Mouse (Mus musculus): ENCODE results near the gene Ube2q1. TPM values are rescaled to one million over a fixed set of nuclear protein-coding genes. Genes with fewer than 3 reads are reported as not detected.

Ube2q1 gene
- polyA plus RNA-seq (2012; rRNA removed) = 38.6 and 44.5 TPM in 2 replicates

DNA sequence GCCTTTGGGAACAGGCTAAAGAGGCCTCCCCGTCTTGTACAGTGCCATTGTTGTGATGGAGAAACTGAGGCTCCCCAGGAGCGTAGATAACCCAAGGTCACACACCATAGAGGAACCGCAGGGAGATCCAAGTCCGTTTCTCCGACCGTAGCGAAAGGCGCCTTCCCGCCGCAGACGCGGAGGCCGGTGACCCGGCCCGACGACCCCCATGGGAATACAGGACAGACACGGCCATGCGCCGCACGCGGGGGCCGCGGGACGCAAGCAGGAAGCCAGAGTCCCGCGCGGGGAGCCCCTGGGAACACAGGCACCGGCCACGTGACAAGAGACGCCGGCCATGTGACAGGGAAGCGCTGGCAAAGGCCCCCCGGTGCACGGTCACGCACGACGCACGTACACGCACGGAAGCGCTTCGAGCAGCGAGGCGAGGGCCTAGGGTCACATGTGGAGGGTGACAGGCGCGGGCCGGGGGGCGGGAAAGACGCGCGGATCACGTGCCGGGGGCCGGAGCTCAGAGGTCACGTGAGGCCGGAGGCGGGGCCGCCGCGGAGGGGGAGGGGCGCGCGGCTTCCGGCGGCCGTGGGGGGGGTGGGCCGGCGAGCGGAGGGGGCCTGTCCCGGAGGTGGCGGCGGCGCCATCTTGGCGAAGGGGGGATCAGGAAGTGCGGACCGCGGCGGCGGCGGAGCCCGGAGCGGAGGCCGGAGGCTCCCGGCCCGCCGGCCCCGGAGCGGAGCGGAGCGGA, at the start of gene Ube2q1:
Ube2q1 (plus strand) TSS at position 649 of the 742 bp plus-strand sequence.

DNA sequence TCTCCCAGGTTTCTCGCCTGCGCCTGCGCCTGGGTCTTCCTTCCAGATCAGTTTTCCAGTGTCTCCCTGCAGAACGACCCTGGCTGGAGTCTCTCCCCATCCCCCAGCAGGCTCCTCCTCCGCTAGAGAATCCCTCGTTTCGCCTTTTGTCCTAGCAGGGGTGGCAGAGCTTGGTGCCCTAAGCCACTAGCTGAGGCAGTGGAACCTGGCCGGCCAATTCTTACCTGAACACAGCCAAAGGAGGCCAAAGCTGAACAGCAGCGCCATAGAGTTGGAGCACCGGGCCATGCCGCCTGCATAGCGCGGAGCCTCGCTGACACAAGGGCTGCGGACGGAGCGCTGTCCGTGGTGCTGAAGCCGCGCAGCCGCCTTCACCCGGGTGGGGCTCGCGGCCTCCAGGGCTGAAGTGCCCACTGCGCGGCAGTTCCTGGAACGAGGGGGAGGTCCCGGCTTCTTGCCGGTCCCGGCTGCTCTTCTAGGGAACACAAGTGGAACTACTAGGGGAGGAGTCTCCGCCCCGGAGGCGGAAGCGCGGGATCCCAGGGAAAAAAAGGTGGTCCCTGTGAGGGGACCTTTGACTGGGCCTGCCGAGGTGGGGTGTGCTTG, 9.2 kb upstream of the Ube2q1 start, which contains the start of gene Chrnb2:
Chrnb2 (minus strand) TSS at position 514 of the 606 bp plus-strand sequence.

DNA sequence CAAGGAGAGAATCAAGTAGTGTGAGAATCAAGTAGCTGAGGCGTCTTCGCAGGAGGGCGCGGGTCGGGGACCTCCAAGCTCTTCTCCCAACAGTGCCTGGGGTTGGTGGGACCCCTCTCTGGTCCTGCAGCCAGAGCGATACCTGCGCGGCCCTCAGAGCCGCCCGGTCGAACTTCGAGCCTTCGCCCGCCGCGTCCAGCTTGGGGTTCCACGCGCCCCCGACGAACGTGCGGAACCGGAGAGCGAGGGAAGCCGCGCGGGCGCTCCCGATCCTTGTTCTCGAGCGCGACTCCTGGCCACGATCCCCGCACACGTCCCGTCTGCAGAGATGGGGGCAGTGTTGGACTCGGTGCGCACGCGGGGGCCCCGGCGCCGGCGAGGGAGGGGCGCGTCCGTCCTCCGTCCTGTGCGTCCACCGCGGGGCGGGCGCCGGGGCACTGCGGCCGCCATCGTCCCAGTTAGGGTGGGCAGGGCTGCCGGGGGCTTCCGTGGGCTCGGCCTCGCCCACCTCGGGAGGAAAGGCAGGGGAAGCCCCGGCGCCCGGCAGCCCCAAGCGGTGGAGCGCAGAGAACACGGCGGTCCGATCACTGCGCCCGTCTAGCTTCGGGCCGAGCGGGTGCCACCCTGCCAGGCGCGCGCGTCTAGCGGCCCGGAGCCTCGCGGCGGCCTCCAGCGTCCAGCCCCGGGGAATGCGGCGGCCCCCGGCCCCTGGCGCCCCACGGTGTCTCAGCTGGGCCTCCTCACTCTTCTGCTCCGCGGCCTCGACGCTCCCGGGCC, 57.6 kb downstream of the Ube2q1 start, which contains the start of gene She:
She (plus strand) TSS at position 556 of the 777 bp plus-strand sequence.

Other genes with a start within 250 kb of the Ube2q1 start
- 83.5 and 83.8 TPM in 2 replicates for gene Adar, start 58.6 kb upstream of the Ube2q1 start, polyA plus RNA-seq (2012; rRNA removed)
- gene Chrnb2, start 9.0 kb upstream of the Ube2q1 start, polyA plus RNA-seq (2012; rRNA removed) = 39.0 and 40.2 TPM in 2 replicates
- gene She, start 57.8 kb downstream of the Ube2q1 start, polyA plus RNA-seq (2012; rRNA removed) = 0.96 and 1.1 TPM in 2 replicates
- gene Il6ra, start 139.6 kb downstream of the Ube2q1 start, polyA plus RNA-seq (2012; rRNA removed) = 0.57 TPM in 2 replicates
- 71.9 and 75.4 TPM in 2 replicates for gene Atp8b2, start 189.9 kb downstream of the Ube2q1 start, polyA plus RNA-seq (2012; rRNA removed)
- gene Hax1, start 225.2 kb downstream of the Ube2q1 start, polyA plus RNA-seq (2012; rRNA removed) = 89.2 and 102 TPM in 2 replicates